Mouse (Mus musculus): Measurements from ENCODE around the gene Tmcc1. TPM values are rescaled to one million over a fixed set of nuclear protein-coding genes. Genes with fewer than 3 reads are reported as not detected.

Gene Tmcc1
- polyA plus RNA-seq, 1 experiment from 2014 or later: 9.1 TPM

DNA sequence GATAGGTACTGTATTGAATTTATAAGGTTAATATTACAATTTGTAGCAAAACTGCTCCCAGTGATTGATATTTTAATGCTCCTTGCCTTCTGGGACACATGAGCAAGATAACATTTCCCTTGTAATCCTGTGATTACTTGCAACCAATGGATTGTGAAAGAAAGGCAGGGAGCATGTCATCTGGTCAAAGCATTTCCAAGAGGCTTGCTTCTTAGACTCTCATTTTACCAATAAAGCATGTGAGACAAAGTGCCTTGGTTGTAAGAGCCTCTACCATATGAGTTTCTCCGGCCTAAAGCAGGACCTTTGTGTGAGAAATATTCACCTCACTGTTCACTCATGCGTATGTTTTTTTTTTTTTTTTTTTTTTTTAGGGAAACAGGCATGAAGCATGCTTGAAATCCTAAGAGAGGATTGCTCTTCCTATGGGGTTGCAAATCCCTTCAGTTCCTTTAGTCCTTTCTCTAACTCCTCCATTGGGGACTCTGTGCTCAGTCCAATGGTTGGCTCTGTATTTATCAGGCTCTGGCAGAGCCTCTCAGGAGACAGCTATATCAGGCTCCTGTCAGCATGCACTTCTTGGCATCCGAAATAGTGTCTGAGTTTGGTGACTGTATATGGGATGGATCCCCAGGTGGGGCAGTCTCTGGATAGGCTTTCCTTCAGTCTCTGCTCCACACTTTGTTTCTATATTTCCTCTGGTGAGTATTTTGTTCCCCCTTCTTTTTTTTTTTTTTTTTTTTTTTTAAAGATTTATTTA is 134.6 kb downstream of the Tmcc1 start:
- 87% methylated on average over 3 of the region's 3 CpGs for WGBS
- no peak for TF ChIP-seq EP300 (IDR thresholded peaks at IDR 0.05)
- TF ChIP-seq CTCF (IDR thresholded peaks at IDR 0.05): no peak
- no peak overlapping the region for H3K9ac ChIP-seq (replicated peaks; ENCODE audit: low read depth)
- no peak for ATAC-seq
- no peaks in the 10 kb centered on the region for H3K27me3 ChIP-seq (replicated peaks; ENCODE audit: insufficient read depth, low read length)
- H3K4me3 ChIP-seq (ENCODE audit: low read depth, low read length): no peak overlapping the region
- H3K4me2 ChIP-seq (replicated peaks; ENCODE audit: low read depth, low read length): no peak overlapping the region
- no peak overlapping the region for H3K27ac ChIP-seq (ENCODE audit: low read length)
- H3K4me1 ChIP-seq (ENCODE audit: insufficient read depth, low read depth, low read length): peaks cover 3% of the 10 kb centered on the region; the same call in 1 of the 2 replicates
- DNase-seq (ENCODE audit: low spot score): no peak
- H3K36me3 ChIP-seq (ENCODE audit: insufficient read depth, low read length): no peaks in the 10 kb centered on the region
- no peaks in the 10 kb centered on the region for H3K9me3 ChIP-seq (ENCODE audit: low read length)

DNA sequence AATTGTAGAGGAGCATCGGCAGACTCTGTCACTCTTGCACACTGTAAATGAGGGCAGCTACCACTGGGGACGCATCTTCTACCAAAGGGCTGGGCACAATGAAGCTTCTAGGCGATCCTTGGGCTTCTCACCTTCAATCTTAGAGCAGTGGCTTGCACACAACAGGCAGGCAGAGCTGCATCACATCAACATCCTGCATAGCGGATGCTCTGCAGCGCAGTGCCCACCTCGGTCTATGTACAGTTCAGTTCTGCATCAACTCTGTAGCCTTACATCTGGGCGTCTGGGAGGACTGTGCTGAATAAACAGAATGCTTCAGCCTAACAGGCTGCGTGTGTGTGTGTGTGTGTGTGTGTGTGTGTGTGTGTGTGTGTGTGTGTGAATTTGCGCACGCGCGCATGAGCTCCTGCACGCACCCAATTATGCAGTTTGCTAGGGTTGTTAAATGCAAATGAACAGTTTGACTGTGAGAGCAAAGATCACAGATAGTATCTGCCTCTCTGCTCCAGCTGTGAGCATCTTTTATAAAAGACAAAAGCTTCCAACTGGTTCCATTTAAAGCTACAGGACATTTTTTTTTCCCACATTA is 136.5 kb downstream of the Tmcc1 start:
- ATAC-seq (no peak), DNase-seq (ENCODE audit: low spot score) (no peak)
- Histone ChIP-seq H3K27me3 (replicated peaks; ENCODE audit: insufficient read depth, low read length) (no peaks in the 10 kb centered on the region), H3K9me3 (ENCODE audit: low read length) (no peaks in the 10 kb centered on the region), H3K4me1 (ENCODE audit: insufficient read depth, low read depth, low read length) (peaks cover 3% of the 10 kb centered on the region; the same call in 1 of the 2 replicates), H3K27ac (ENCODE audit: low read length) (no peak overlapping the region), H3K9ac (replicated peaks; ENCODE audit: low read depth) (no peak overlapping the region), H3K36me3 (ENCODE audit: insufficient read depth, low read length) (no peaks in the 10 kb centered on the region), H3K4me3 (ENCODE audit: low read depth, low read length) (no peak overlapping the region), H3K4me2 (replicated peaks; ENCODE audit: low read depth, low read length) (no peak overlapping the region)
- TF ChIP-seq CTCF (IDR thresholded peaks at IDR 0.05) (no peak), EP300 (IDR thresholded peaks at IDR 0.05) (no peak)
- WGBS: 49% methylated on average over 13 of the region's 13 CpGs

DNA sequence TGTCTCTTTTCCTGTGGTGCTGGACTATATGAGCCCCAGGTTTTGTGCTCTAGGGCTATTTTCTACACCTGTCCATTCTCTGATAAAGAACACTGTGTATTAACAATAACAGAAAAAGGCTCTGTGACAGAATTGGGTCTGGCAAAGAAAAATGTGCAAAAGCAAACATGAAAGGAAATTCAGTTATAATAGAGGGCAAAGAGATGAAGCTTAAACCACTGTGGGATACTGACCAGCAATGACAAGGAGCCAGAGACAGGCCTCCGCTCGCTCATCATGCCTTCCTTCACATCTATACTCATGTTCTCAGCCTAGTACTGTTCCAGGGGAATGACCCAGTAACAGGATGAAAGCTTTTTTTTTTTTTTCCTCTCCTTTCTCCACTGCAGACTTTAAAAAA is 137.5 kb downstream of the Tmcc1 start:
- no peak for TF ChIP-seq CTCF (IDR thresholded peaks at IDR 0.05)
- no peak for TF ChIP-seq EP300 (IDR thresholded peaks at IDR 0.05)
- no peak overlapping the region for H3K4me2 ChIP-seq (replicated peaks; ENCODE audit: low read depth, low read length)
- ATAC-seq (no peak), DNase-seq (ENCODE audit: low spot score) (no peak)
- no peaks in the 10 kb centered on the region for H3K36me3 ChIP-seq (ENCODE audit: insufficient read depth, low read length)
- no peaks in the 10 kb centered on the region for H3K27me3 ChIP-seq (replicated peaks; ENCODE audit: insufficient read depth, low read length)
- peaks cover 3% of the 10 kb centered on the region; the same call in 1 of the 2 replicates for H3K4me1 ChIP-seq (ENCODE audit: insufficient read depth, low read depth, low read length)
- no peaks in the 10 kb centered on the region for H3K9me3 ChIP-seq (ENCODE audit: low read length)
- 93% methylated on average over 2 of the region's 2 CpGs for WGBS
- H3K27ac ChIP-seq (ENCODE audit: low read length): no peak overlapping the region
- no peak overlapping the region for H3K9ac ChIP-seq (replicated peaks; ENCODE audit: low read depth)
- no peak overlapping the region for H3K4me3 ChIP-seq (ENCODE audit: low read depth, low read length)

DNA sequence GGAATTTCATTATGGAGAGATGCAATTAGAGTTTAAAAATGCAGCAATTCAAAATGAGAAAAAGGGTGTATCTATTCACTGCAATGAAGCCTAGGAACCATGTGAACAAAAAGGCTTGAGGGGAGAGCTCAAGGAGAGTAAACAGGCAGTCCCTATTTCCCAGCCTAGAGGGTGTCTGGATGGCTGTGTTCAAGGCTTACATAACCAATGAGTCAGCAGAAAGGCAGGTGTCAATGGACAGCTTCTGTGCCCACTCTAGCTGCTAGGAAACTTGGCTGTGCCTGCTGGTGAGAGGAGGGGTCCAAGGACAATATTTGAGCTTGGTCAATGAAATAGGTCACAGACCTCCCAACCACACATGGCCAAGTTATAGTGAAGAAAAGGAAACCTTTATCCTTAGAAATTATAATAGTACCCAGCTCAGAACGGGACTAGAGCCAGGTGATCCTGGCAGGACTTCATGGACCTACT is 138.2 kb downstream of the Tmcc1 start:
- Histone ChIP-seq H3K4me2 (replicated peaks; ENCODE audit: low read depth, low read length) (no peak overlapping the region), H3K27ac (ENCODE audit: low read length) (no peak overlapping the region), H3K36me3 (ENCODE audit: insufficient read depth, low read length) (no peaks in the 10 kb centered on the region), H3K9ac (replicated peaks; ENCODE audit: low read depth) (no peak overlapping the region), H3K4me1 (ENCODE audit: insufficient read depth, low read depth, low read length) (peaks cover 3% of the 10 kb centered on the region; the same call in 1 of the 2 replicates), H3K9me3 (ENCODE audit: low read length) (no peaks in the 10 kb centered on the region), H3K4me3 (ENCODE audit: low read depth, low read length) (no peak overlapping the region), H3K27me3 (replicated peaks; ENCODE audit: insufficient read depth, low read length) (no peaks in the 10 kb centered on the region)
- DNase-seq (ENCODE audit: low spot score): peak; percentile 69
- ATAC-seq: peak; percentile 64
- no peak for TF ChIP-seq CTCF (IDR thresholded peaks at IDR 0.05)
- TF ChIP-seq EP300 (IDR thresholded peaks at IDR 0.05): no peak
- 79% methylated on average over 1 of the region's 1 CpGs for WGBS

DNA sequence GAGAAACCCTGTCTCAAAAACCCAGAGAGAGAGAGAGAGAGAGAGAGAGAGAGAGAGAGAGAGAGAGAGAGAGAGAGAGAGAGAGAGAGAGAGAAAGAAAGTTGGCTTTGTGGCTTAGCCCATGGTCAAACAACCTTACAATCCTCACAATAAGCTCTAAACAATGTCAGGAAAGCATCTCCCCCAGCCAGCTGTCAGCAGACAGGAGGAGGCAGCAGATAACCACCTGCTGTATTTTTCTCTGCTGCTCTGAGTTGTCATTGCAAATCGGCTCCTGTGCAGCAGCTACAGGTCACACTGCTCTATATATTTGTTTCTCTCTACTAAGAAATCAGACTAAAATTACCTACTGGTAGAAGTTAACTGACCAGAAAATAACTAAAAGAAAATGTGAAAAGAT is 145.4 kb downstream of the Tmcc1 start:
- no peak overlapping the region for H3K27ac ChIP-seq (ENCODE audit: low read length)
- TF ChIP-seq CTCF (IDR thresholded peaks at IDR 0.05) (0 out of 2 replicates have a peak, but pooled peaks have one; percentile 13), EP300 (IDR thresholded peaks at IDR 0.05) (no peak)
- WGBS: 35% methylated on average over 1 of the region's 1 CpGs
- no peak for DNase-seq (ENCODE audit: low spot score)
- H3K4me1 ChIP-seq (ENCODE audit: insufficient read depth, low read depth, low read length): no peaks in the 10 kb centered on the region
- no peak overlapping the region for H3K4me3 ChIP-seq (ENCODE audit: low read depth, low read length)
- H3K27me3 ChIP-seq (replicated peaks; ENCODE audit: insufficient read depth, low read length): no peaks in the 10 kb centered on the region
- peaks cover under 1% of the 10 kb centered on the region; the same call in 1 of the 2 replicates for H3K9me3 ChIP-seq (ENCODE audit: low read length)
- no peak overlapping the region for H3K4me2 ChIP-seq (replicated peaks; ENCODE audit: low read depth, low read length)
- no peaks in the 10 kb centered on the region for H3K36me3 ChIP-seq (ENCODE audit: insufficient read depth, low read length)
- no peak overlapping the region for H3K9ac ChIP-seq (replicated peaks; ENCODE audit: low read depth)
- no peak for ATAC-seq

DNA sequence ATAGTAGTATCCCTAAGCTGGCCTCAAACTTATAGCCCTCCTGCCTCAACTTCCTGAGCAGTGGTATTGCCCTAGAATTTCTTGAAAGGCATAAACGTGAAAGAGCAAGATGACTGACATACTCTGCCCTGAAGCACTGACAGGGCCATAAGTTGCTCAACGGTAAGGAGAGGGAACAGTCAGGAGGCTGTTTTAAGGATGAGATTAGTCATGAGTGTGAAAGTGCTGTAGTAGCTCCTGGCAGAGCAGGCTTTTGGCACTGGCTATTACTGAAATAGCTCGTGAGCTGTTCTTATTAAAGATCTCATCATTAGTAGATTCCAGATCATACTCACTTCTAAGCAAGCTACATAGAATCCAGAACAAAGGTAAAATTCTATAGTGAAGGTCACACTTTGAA is 145.9 kb downstream of the Tmcc1 start:
- Histone ChIP-seq H3K4me3 (ENCODE audit: low read depth, low read length) (no peak overlapping the region), H3K27ac (ENCODE audit: low read length) (no peak overlapping the region), H3K9ac (replicated peaks; ENCODE audit: low read depth) (no peak overlapping the region), H3K9me3 (ENCODE audit: low read length) (peaks cover 4% of the 10 kb centered on the region; the same call in 1 of the 2 replicates), H3K4me2 (replicated peaks; ENCODE audit: low read depth, low read length) (no peak overlapping the region), H3K27me3 (replicated peaks; ENCODE audit: insufficient read depth, low read length) (no peaks in the 10 kb centered on the region), H3K36me3 (ENCODE audit: insufficient read depth, low read length) (no peaks in the 10 kb centered on the region), H3K4me1 (ENCODE audit: insufficient read depth, low read depth, low read length) (no peaks in the 10 kb centered on the region)
- peak; percentile 18 for DNase-seq (ENCODE audit: low spot score)
- 56% methylated on average over 3 of the region's 3 CpGs for WGBS
- no peak for TF ChIP-seq CTCF (IDR thresholded peaks at IDR 0.05)
- no peak for TF ChIP-seq EP300 (IDR thresholded peaks at IDR 0.05)
- no peak for ATAC-seq

Data from lung, postnatal 0 days (tissue).